Mouse (Mus musculus): ENCODE results near the gene Ctc1. TPM values are rescaled to one million over a fixed set of nuclear protein-coding genes. Genes with fewer than 3 reads are reported as not detected.
A peak's percentile ranks its signal among the peaks of the same experiment; 100 is the strongest.

The Ctc1 gene
- polyA plus RNA-seq, 1 experiment from 2014 or later = 71.0 TPM

DNA sequence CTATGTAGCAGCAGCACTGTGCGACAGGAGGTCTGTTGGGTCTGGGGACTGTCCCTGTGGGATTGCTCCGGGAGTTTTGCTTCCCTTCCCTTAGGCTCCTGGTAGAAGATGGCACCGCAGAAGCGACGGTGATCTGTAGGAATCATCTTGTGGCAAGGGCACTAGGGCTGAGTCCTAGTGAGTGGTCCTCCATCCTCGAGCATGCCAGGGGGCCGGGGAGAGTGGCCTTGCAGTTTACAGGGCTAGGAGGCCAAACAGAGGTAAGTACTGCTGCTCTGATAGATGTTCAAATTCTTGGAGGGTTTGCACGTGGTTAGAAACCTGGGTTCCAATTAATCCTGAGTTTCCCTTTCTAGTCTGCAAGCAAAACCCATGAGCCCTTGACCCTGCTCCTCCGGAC, 19.7 kb downstream of the Ctc1 start:
- H3K36me3 ChIP-seq = peaks cover 54% of the 10 kb centered on the region
- peaks cover 27% of the 10 kb centered on the region for H3K4me1 ChIP-seq
- peak overlapping the region; percentile 64; the same call in 1 of the 2 replicates for H3K27ac ChIP-seq
- WGBS = 80% methylated on average over 9 of the region's 9 CpGs
- ATAC-seq (ENCODE audit: insufficient number of reproducible peaks, insufficient read depth, low FRiP score, low TSS enrichment) = no peak
- H3K4me3 ChIP-seq = 0 out of 2 replicates have a peak overlapping the region, but pooled peaks have one; percentile 62
- no peak overlapping the region for H3K9ac ChIP-seq
- H3K4me2 ChIP-seq (replicated peaks) = peak overlapping the region; percentile 47; the same call in 1 of the 2 replicates
- no peaks in the 10 kb centered on the region for H3K9me3 ChIP-seq
- no peaks in the 10 kb centered on the region for H3K27me3 ChIP-seq

DNA sequence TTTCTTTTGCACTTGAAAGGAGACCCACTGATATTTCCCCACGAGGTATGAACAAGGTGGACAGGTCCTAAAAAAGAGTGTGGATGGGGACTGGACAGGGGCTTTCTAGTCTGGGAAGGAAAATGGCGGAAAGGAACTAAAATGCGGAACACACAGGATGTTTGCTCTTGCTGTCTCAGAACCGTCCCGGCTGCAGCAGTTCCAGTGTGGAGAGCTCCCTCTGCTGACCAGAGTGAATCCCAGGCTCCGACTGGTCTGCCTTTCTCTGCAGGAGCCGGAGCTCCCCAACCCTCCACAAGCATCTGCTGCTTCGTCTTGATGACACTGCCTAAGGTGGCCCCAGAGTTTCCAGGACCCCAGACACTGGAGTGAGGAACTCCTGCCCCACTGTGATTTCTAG, 20.1 kb downstream of the Ctc1 start:
- WGBS = 9% methylated on average over 8 of the region's 8 CpGs
- Histone ChIP-seq H3K36me3 (peaks cover 50% of the 10 kb centered on the region), H3K27me3 (no peaks in the 10 kb centered on the region), H3K9ac (no peak overlapping the region), H3K9me3 (no peaks in the 10 kb centered on the region), H3K4me3 (peak overlapping the region; percentile 62; the same call in 1 of the 2 replicates), H3K4me2 (replicated peaks) (peak overlapping the region; percentile 47), H3K27ac (peak overlapping the region; percentile 64; the same call in 1 of the 2 replicates), H3K4me1 (peaks cover 27% of the 10 kb centered on the region)
- ATAC-seq (ENCODE audit: insufficient number of reproducible peaks, insufficient read depth, low FRiP score, low TSS enrichment) = no peak

DNA sequence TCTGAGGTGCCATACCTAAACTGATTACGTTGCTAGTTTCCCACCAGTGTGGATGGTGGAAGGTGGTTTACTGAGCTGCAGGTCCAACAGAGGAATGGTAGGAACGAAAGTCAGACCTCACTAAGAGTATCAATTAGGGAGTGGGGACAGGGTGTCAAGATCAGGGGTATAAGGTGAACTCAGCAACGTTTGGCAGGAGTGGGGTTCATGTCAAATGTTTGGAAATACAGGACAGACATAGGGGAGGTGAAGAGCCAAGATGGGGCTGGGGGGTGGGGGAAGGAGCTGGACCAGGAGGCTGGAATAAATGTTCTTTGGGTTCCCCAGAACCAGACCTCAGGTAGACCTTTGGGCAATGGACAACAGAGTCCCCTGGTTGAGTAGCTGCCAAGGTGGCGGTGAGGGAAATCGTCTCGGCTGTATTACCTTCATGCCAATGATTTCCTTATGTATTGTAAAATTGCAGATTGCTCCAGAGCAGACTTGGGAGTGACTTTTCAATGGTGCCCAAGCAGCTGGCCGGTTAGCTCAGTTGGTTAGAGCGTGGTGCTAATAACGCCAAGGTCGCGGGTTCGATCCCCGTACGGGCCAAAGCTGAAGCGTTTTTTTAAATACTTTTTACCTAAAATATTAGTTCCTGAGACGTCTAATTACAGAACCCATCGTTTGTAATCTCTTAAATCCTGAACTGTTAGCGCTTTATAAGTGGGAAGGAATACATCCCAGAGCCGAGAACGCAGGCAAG, 20.9 kb downstream of the Ctc1 start:
- H3K4me1 ChIP-seq = peaks cover 27% of the 10 kb centered on the region
- peak overlapping the region; percentile 47 for H3K4me2 ChIP-seq (replicated peaks)
- peak overlapping the region; percentile 62 for H3K4me3 ChIP-seq
- peak overlapping the region; percentile 53 for H3K9ac ChIP-seq
- ATAC-seq (ENCODE audit: insufficient number of reproducible peaks, insufficient read depth, low FRiP score, low TSS enrichment) = no peak
- no peaks in the 10 kb centered on the region for H3K27me3 ChIP-seq
- peaks cover 41% of the 10 kb centered on the region for H3K36me3 ChIP-seq
- H3K27ac ChIP-seq = peak overlapping the region; percentile 87
- H3K9me3 ChIP-seq = no peaks in the 10 kb centered on the region
- 10% methylated on average over 20 of the region's 20 CpGs for WGBS

DNA sequence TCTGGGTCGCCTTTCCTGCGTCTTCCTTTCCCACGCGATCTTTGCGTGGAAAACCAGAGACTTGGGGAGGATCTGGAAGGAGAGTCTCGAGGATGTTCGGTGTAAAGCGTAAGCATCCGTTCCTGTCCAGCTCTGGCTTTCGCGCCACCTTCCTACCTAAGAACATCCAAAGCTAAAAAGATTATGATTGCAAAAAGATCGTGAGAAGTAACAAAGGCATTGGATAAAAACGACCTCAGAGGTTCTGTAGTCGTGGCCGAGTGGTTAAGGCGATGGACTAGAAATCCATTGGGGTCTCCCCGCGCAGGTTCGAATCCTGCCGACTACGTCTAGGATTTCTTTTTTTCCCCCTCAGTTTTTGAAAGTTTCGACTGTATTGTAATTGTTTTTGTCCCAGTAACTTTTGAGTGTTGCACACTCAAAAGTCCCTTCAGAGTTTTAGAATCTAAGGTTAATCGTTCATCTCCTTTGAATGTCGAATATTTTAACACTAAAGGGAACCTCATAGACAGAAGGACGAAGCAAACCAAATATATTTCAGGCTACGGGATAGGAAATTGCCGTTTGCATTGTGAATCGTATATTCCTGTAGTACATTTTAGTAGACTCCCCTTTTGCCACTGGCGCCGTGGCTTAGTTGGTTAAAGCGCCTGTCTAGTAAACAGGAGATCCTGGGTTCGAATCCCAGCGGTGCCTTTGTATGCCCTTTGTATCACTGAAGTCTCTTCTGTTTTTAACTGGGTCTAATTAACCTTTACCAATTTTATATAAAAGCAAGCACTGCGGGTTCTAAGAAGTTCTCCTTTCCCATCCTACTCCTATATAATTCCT, 21.7 kb downstream of the Ctc1 start:
- H3K9me3 ChIP-seq = no peaks in the 10 kb centered on the region
- peaks cover 27% of the 10 kb centered on the region for H3K4me1 ChIP-seq
- H3K27me3 ChIP-seq = no peaks in the 10 kb centered on the region
- under 1% methylated on average over 34 of the region's 34 CpGs for WGBS
- no peak for ATAC-seq (ENCODE audit: insufficient number of reproducible peaks, insufficient read depth, low FRiP score, low TSS enrichment)
- H3K4me3 ChIP-seq = peak overlapping the region; percentile 62
- H3K27ac ChIP-seq = peak overlapping the region; percentile 87
- peaks cover 36% of the 10 kb centered on the region for H3K36me3 ChIP-seq
- peak overlapping the region; percentile 53 for H3K9ac ChIP-seq
- H3K4me2 ChIP-seq (replicated peaks) = peak overlapping the region; percentile 47

DNA sequence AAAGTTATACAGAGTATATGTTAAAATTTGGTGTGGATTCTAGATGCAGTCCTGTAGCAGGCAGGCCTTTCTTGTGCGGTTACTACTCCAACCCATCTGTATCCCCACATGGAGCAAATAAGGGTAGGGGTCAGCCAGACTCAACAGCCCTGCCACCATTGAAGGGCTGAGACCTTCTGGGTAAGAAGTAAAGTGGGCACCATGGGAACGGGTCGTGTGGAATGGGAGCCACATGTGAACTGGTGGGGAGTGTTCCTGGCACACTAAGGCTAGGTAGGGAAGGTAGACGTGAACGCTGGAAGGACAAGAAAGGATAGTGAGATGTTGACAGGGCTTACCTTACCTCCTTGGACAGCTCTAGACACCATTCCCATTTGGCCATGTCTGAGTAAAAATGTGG, 22.5 kb downstream of the Ctc1 start:
- H3K4me1 ChIP-seq = peaks cover 27% of the 10 kb centered on the region
- H3K4me3 ChIP-seq = no peak overlapping the region
- no peaks in the 10 kb centered on the region for H3K9me3 ChIP-seq
- no peak overlapping the region for H3K9ac ChIP-seq
- no peak for ATAC-seq (ENCODE audit: insufficient number of reproducible peaks, insufficient read depth, low FRiP score, low TSS enrichment)
- H3K36me3 ChIP-seq = peaks cover 29% of the 10 kb centered on the region
- no peak overlapping the region for H3K27ac ChIP-seq
- WGBS = 65% methylated on average over 5 of the region's 5 CpGs
- H3K4me2 ChIP-seq (replicated peaks) = 0 out of 2 replicates have a peak overlapping the region, but pooled peaks have one; percentile 47
- no peaks in the 10 kb centered on the region for H3K27me3 ChIP-seq

DNA sequence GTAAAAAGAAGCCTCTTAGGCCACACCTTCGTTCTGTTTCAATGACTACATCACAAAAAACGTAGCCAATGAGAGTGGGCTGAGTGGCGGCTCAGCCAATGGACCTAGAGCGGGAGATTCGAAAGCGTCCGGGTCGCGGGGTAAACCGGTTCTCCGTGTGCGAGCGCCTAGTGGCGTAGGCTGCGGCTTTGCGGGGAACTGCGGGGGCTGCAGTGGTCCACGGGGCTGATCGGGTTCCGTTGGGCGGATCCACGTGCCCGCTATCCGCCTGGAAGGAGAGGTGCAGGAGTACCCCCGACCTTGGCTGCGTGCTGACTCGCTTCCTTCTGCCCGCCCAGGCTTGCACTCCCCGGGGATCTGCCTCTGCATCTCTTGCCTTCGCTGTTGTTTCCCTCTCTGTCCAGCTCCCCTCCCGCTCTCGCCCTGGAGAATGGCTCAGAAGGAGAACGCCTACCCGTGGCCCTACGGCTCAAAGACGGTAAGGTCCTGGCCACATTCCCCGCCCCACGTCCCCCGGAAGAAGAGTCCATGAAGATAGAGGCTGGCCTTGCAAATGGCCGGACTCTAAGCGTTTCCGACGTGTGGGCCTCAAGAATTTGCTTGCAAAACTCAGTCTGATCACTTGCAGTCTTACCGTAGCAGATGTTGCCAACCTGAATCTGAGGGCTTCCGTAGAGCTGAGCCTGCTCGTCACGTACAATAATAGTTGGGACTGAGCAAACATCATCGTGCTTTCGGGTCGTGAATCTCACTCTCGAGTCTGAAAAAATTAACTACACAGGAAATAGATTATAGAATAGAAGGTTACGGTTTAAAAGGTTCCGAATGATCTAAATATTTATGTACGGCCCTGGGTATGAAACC, 30.1 kb downstream of the Ctc1 start, which contains the start of gene Aurkb:
Gene Aurkb (plus strand): TSS at position 117 of the 864 bp plus-strand sequence.
- Histone ChIP-seq H3K27me3 (no peaks in the 10 kb centered on the region), H3K36me3 (peaks cover 23% of the 10 kb centered on the region), H3K4me2 (replicated peaks) (peak within 1 kb of the TSS; percentile 63), H3K9ac (peak within 1 kb of the TSS; percentile 61), H3K4me1 (peaks cover 17% of the 10 kb centered on the region), H3K27ac (peak within 1 kb of the TSS; percentile 83), H3K9me3 (no peaks in the 10 kb centered on the region), H3K4me3 (peak within 1 kb of the TSS; percentile 62)
- ATAC-seq (ENCODE audit: insufficient number of reproducible peaks, insufficient read depth, low FRiP score, low TSS enrichment) = peak; percentile 79
- under 1% methylated on average over 54 of the region's 54 CpGs for WGBS

DNA sequence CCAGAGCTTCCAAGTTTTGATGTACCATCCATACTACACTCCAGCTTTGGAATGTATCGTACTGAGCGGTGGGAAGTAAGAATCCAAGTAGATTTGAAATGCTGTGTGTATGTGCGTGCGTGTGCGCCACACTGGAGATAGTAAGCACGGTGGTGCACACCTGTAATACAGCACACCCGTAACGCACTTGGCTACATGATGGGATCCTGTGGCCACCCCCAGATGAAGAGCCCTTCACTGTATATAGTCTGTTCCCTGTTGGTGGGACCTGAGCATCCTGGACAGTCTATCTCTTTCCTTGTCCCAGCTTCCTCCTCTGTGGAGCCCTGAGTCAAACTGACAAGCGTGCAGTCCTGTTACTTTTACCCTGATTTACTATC, 30.7 kb downstream of the Ctc1 start:
- H3K27ac ChIP-seq = peak overlapping the region; percentile 83; the same call in 1 of the 2 replicates
- peak overlapping the region; percentile 63 for H3K4me2 ChIP-seq (replicated peaks)
- H3K4me3 ChIP-seq = peak overlapping the region; percentile 62
- no peaks in the 10 kb centered on the region for H3K9me3 ChIP-seq
- no peaks in the 10 kb centered on the region for H3K27me3 ChIP-seq
- peaks cover 17% of the 10 kb centered on the region for H3K4me1 ChIP-seq
- no peak for ATAC-seq (ENCODE audit: insufficient number of reproducible peaks, insufficient read depth, low FRiP score, low TSS enrichment)
- H3K36me3 ChIP-seq = peaks cover 28% of the 10 kb centered on the region
- peak overlapping the region; percentile 61 for H3K9ac ChIP-seq
- 13% methylated on average over 9 of the region's 9 CpGs for WGBS

DNA sequence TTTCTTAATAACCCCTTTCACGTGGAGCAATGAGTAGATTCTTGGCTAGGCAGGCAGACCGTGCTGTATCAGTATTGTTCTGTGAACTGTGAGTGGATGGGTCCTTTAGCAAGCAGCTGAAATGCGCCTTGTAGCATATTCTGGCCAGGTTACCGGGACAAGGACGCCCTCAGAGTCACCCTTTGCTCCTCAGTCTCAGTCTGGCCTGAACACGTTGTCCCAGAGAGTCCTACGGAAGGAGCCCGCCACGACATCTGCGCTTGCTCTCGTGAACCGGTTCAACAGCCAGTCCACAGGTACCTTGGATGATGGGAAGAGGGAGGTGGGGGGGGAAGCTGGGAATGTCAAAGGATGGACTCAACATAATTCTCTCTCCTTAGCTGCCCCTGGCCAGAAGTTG, 31.9 kb downstream of the Ctc1 start:
- H3K9me3 ChIP-seq = no peaks in the 10 kb centered on the region
- H3K4me2 ChIP-seq (replicated peaks) = peak overlapping the region; percentile 63
- H3K27ac ChIP-seq = no peak overlapping the region
- H3K27me3 ChIP-seq = no peaks in the 10 kb centered on the region
- 0 out of 2 replicates have a peak overlapping the region, but pooled peaks have one; percentile 62 for H3K4me3 ChIP-seq
- peaks cover 32% of the 10 kb centered on the region for H3K36me3 ChIP-seq
- peaks cover 17% of the 10 kb centered on the region for H3K4me1 ChIP-seq
- no peak for ATAC-seq (ENCODE audit: insufficient number of reproducible peaks, insufficient read depth, low FRiP score, low TSS enrichment)
- no peak overlapping the region for H3K9ac ChIP-seq
- 93% methylated on average over 12 of the region's 12 CpGs for WGBS

DNA sequence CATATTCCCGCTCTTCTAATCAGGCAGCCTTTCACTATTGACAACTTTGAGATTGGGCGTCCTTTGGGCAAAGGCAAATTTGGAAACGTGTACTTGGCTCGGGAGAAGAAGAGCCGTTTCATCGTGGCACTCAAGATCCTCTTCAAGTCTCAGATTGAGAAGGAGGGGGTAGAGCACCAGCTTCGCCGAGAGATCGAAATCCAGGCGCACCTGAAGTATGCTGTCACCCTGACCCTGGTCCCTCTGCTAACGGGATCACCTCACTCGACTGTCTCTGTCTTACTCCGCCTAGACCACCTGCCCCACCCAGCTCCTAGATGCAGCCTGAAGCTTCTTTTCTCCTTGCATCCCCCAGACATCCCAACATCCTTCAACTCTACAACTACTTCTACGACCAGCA, 32.4 kb downstream of the Ctc1 start:
- no peak overlapping the region for H3K27ac ChIP-seq
- 94% methylated on average over 14 of the region's 14 CpGs for WGBS
- H3K4me3 ChIP-seq = no peak overlapping the region
- H3K4me2 ChIP-seq (replicated peaks) = no peak overlapping the region
- H3K4me1 ChIP-seq = peaks cover 17% of the 10 kb centered on the region
- no peak overlapping the region for H3K9ac ChIP-seq
- ATAC-seq (ENCODE audit: insufficient number of reproducible peaks, insufficient read depth, low FRiP score, low TSS enrichment) = no peak
- H3K9me3 ChIP-seq = no peaks in the 10 kb centered on the region
- H3K27me3 ChIP-seq = no peaks in the 10 kb centered on the region
- peaks cover 34% of the 10 kb centered on the region for H3K36me3 ChIP-seq

DNA sequence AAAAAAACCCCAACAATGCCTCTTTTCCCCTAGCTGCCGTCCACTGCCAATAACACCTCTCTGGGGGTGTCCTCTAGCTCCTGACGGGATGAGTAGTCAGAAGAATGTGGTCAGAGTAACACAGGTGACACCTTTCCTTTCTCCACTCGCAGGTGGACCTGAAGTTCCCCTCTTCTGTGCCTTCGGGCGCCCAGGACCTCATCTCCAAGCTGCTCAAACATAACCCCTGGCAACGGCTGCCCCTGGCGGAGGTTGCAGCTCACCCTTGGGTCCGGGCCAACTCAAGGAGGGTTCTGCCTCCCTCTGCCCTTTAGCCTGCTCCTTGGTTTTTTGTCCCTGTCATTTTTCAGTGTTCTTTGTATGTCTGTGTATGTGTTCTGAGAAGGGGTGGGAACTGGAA, 35.0 kb downstream of the Ctc1 start:
- H3K4me3 ChIP-seq = no peak overlapping the region
- peaks cover 17% of the 10 kb centered on the region for H3K4me1 ChIP-seq
- H3K27me3 ChIP-seq = no peaks in the 10 kb centered on the region
- no peak for ATAC-seq (ENCODE audit: insufficient number of reproducible peaks, insufficient read depth, low FRiP score, low TSS enrichment)
- H3K27ac ChIP-seq = no peak overlapping the region
- H3K9me3 ChIP-seq = no peaks in the 10 kb centered on the region
- H3K36me3 ChIP-seq = peaks cover 44% of the 10 kb centered on the region
- no peak overlapping the region for H3K4me2 ChIP-seq (replicated peaks)
- H3K9ac ChIP-seq = no peak overlapping the region
- WGBS = 92% methylated on average over 8 of the region's 8 CpGs

DNA sequence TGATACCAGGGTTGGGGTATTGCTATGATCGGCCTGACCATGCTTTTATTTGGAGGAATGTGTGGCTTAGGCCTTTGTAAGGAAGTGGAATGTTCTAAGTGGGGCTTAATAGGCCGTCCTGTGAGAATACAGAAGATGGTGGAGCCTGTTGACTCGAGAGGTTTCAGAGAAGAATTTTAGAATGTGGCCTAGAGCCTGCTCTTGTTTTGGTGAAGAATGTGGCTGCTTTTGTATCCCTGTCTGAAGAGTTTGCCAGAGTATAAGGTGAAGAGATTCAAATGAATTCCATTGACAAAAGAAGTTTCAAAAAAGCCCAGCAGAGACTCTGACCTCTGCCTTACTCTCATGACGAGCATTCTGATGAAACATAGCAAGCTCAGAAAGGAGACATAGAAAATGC, 36.1 kb downstream of the Ctc1 start:
- Histone ChIP-seq H3K9ac (no peak overlapping the region), H3K27ac (no peak overlapping the region), H3K4me1 (peaks cover 12% of the 10 kb centered on the region), H3K36me3 (peaks cover 44% of the 10 kb centered on the region), H3K9me3 (no peaks in the 10 kb centered on the region), H3K27me3 (no peaks in the 10 kb centered on the region), H3K4me2 (replicated peaks) (no peak overlapping the region), H3K4me3 (no peak overlapping the region)
- no peak for ATAC-seq (ENCODE audit: insufficient number of reproducible peaks, insufficient read depth, low FRiP score, low TSS enrichment)
- 84% methylated on average over 4 of the region's 4 CpGs for WGBS
